Mouse (Mus musculus): ENCODE results near the gene Capn2. TPM values are rescaled to one million over a fixed set of nuclear protein-coding genes. Genes with fewer than 3 reads are reported as not detected.

Gene Capn2
- total RNA-seq, 1 experiment from 2014 or later = 167 TPM

DNA sequence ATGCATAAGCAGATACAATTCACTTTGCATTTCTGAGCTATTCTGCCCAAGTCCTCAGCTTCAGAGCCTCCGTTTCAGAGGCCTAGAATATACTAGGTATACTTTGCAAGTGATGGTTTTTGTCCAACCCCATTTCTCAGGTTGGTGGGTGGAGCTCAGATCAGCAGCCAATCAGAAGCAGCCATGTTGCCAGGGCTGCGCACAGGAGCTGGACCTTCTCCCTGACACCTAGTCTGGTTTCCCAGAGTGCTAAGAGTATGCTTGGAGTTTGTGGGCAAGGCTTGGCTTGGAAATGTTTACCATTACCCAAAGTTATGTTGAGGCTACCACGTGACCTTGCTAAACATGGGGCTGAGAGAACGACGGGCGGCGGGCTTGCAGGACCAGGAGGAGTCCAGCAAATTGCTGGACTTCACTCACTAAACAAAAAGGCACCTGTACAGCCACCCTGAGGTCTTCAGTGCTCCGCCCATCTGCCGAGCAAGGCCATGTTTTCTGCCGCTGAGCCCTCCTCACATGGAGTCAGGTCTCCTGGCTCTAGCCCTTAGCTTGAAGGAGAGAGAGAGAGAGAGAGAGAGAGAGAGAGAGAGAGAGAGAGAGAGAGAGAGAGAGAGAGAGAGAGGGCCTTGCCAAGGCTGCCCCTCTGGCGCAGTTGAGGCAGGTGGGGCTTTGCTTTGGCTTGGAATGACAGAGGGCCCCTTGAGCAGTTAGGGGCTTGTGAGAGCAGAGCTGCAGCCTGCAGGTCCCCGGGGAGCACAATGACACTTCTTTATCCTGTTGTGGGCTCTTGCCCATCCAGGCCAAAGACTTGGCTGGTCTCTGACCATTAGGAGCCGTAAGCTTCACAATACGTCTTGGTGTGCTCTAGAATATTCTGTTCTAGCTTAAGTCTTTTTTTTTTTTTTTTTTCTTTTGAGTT, 34.2 kb downstream of the Capn2 start:
- no peak for ATAC-seq (replicated peaks; ENCODE audit: insufficient number of reproducible peaks, low FRiP score, low TSS enrichment, poor library complexity, severe bottlenecking)

DNA sequence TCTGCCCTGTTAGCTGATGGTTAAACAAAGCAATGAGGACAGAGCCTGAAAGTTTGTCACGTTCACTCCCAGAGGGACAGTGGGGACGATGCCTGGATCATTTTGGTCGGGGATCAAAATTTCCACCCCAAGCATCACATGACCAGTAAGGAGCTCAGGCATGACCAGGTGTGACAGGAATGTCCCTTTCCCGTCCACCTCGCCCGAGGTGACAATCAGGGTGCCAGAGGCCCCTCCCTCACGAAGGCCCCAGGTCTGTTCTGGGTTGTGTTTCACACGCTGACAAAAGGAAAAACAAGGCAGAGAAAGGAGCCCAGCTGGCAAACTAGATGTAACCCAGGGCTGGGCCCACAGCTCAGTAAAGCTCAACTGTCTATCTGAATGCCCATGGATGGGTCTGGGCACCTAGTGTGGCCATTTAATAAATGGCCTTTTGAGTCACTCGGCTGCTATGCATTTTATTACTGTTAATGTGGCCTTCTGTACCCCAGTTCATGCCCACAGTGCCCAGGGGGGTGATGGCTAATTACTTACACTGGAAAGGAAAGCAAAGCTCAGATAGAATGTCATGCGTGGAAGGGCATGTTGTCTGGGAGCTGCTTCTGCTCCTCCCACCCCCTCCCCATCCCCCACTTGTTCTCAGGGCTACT, 35.6 kb downstream of the Capn2 start:
- no peak for ATAC-seq (replicated peaks; ENCODE audit: insufficient number of reproducible peaks, low FRiP score, low TSS enrichment, poor library complexity, severe bottlenecking)

DNA sequence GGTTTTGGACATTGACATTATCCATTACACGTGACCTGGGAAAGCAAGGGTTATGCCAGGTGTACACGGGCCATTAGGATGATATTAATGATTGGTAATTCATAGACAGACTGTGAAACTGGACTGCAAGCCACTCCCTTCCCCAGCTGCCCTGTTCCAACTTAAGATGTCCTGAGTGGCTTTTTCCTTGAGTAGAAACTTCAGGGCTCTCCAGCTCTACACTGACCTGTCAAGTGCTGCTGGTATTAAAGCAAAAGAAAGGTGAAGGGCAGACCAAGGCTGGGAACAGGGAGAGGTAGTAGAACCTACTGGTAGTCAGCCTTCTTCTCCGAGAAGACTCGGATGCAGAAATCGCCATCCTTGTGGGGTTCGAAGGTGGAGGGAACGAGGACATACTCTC, 36.3 kb downstream of the Capn2 start:
- no peak for ATAC-seq (replicated peaks; ENCODE audit: insufficient number of reproducible peaks, low FRiP score, low TSS enrichment, poor library complexity, severe bottlenecking)

DNA sequence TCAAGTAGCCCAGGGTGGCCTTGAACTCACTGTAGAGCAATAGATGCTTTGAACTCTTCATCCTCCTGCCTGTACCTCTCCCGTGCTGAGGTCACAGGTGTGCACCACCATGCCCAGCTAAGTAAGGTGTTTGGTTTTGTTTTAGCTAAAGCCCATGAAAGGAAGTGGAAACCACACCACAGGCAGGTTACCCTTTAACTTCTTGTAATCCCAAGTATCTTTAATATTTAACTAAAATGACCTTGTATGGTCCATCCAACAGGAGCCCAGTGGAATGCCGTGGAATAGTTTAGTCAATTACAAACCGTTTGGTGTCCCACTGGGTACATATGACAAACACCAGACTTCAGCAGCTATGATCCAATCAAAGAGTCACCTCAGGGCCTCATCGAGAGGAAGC, 38.5 kb downstream of the Capn2 start:
- no peak for ATAC-seq (replicated peaks; ENCODE audit: insufficient number of reproducible peaks, low FRiP score, low TSS enrichment, poor library complexity, severe bottlenecking)

DNA sequence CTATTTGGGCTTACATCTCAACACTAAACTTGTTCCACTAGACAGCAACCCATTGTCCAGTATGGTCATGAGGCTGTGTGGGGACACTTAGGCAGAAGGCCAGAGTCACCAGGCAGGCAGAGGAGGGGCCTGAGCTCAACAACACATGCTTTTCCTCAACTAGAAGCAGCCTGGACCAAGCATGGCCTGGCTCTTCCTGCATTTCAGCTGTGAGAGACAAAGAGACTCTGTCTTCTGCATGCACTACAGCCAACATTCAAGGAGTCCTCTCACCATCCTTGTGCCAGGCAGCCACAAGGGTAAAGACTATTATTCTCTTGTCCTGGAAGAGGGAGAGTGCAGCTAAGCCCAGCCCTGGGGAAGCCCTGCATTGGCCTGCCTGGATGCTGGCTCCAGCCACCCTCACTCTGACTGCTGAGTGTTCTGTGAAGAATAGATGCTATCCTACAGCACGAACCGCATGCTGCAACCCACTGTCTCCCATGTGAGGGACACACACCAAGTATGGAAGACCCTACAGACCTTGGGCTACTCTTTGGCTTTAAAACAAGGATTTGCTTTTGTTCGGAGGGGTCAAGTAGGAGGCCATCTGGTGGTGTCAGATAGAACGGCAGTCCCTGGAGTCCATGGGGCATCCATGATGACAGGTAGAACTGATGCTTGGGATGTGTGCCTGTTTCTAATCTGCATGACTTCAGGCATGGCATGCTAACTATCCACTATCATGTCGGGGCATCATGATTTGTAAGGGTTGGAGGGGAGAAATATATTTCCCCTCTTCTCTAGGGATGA, 42.2 kb downstream of the Capn2 start:
- no peak; the same call in 1 of the 2 replicates for ATAC-seq (replicated peaks; ENCODE audit: insufficient number of reproducible peaks, low FRiP score, low TSS enrichment, poor library complexity, severe bottlenecking)

DNA sequence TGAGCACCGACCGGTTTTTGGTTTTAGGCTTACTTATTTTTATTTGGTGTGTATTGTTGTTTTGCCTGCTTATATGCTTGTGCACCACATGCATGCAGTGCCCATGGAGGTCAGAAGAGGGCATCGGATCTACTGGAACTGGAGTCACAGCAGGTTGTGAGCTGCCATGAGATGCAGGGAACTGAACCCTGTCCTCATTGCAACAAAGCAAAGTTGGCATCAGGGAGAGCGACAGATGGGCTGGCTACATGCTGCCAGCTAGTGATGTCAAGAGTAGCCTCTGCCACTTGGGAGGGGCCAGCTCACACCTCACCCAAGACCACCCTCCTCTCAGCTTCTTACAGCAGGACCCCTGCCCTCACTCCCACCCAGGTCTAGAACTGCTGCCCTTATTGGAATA, 51.4 kb downstream of the Capn2 start:
- ATAC-seq (replicated peaks; ENCODE audit: insufficient number of reproducible peaks, low FRiP score, low TSS enrichment, poor library complexity, severe bottlenecking) = no peak

DNA sequence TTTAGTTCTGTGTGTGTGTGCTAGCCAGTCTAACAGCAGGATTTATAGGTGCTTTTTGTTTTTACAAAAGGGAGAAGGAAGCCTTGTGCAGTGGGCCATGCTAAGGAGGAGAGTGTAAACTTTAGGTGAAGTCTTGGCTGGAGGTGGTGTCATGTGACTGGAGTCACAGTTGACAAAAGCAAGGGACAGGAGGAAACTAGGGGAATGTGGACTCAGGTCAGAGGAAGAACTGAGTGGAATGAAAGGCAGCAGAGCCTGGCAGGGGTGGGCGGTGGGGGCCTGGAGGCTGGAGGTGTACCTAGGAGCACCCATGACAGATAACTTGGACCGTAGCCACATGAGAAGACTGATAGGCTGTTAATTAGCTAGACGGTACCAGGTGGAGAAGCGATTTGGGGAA, 52.1 kb downstream of the Capn2 start:
- ATAC-seq (replicated peaks; ENCODE audit: insufficient number of reproducible peaks, low FRiP score, low TSS enrichment, poor library complexity, severe bottlenecking) = no peak

DNA sequence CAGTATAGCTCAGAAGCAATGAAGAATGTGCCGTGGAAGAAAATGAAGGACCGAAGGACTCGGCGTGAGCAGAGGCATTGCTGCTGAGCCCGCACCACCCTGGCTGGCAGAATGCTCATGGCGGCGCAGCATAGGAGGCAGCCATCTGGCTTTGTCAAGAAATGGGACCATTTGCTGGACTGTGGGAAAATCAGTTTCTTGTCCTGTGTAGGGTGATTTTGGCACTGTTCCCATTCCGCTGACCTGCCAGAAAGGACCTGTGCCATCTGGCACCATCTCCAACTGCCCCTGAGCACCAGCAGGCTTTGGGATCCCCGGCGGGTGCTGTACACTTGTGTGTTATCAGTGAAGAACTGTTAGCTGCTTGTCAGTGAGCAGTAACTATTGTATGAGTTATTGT, 55.6 kb downstream of the Capn2 start:
- no peak for ATAC-seq (replicated peaks; ENCODE audit: insufficient number of reproducible peaks, low FRiP score, low TSS enrichment, poor library complexity, severe bottlenecking)

DNA sequence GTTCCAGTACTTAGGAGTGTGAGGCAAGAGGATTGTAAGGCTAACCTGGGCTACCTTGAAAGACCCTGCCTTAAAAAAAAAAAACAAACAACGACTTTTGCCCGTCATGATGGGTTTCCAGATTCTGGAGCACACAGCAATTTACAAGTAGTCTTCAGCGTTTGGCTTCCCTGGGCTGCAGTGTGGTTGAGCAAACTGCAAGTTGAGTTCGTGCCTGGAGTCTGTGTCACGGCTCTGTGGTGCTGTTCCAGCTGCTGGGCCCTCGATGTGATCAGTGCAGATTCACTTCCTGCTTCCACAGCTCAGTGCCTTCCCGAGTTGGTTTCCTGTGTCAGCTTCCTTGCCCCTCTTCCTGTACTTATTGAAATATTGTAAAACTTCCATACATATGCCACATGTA, 56.1 kb downstream of the Capn2 start:
- ATAC-seq (replicated peaks; ENCODE audit: insufficient number of reproducible peaks, low FRiP score, low TSS enrichment, poor library complexity, severe bottlenecking) = no peak

DNA sequence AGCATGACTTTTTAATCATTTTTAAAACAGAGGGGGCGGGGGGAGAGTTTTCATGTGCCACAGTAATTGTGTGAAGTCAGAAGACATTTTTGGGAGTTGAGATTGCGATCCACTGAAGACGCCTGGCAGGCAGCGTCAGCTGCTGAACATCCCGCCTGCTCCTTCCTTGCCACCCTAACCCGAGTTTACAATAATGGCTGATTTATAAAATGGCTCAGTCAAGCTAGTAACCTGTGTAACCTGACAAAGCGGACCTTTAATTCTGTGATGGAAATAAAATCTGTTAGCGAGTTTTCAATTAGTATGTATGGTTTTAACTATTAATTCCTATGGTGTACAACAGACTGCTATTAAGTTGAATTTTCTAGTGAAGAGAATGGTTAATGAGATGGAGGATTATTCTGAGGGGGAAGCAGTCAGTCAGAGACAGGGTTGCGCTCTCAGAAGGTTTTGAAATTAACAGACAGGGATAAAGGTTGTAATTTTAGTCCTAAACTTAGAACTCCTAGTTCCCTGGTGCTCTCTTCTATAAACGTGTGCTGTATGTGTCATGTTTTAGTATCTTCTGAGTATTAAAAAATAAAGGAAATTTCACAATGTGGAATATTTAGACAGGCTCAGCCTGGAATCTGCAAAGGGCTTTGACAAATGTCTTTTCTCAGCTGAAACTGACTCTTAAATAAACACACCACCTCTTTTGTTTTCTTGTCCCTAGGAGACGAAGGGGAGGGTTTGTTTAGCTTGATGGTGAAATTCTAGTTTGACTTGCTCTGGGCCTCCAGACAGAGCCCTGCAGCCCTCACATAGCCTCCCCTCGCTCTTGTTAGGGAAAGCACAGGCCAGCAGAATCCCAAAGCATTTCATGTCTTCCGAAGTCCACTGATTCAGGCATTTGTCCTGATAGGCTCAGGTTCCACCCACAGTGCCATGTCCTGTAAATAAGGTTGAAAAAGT, 56.8 kb downstream of the Capn2 start:
- ATAC-seq (replicated peaks; ENCODE audit: insufficient number of reproducible peaks, low FRiP score, low TSS enrichment, poor library complexity, severe bottlenecking) = no peak

DNA sequence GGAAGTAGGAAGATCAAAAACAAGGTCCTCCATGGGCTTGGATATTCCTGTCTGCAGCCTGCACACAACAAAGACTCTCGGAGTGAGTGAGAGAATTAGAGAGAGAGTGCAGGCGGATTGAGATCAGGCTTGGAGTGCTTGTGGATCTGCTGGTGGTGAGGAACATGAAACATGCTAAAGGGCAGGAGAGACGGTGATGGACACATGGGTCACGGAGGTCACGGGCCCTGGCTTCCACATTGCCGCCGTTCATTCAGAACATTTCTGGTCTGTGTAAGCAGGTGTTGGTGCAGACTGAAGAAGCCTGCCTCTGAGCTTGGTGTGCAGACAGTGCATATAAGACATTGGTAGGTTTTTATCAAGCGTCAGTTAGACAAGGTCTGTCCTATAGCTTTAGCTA, 58.0 kb downstream of the Capn2 start:
- no peak for ATAC-seq (replicated peaks; ENCODE audit: insufficient number of reproducible peaks, low FRiP score, low TSS enrichment, poor library complexity, severe bottlenecking)

DNA sequence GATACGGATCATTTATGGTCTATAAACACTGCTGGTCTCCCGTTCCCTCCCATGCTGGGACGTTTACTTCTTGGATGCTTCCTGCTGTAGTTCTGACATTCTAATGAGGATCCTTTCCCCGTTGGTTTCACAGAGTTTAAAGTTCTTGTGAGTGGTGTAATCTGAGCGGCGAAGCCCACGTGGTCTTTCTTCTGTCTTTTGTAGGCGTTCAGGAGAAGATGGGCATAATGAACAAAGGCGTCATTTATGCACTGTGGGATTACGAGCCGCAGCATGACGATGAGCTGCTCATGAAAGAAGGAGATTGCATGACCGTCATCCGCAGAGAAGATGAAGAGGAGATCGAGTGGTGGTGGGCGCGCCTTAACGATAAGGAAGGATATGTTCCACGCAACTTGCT, 58.9 kb downstream of the Capn2 start:
- ATAC-seq (replicated peaks; ENCODE audit: insufficient number of reproducible peaks, low FRiP score, low TSS enrichment, poor library complexity, severe bottlenecking) = no peak

DNA sequence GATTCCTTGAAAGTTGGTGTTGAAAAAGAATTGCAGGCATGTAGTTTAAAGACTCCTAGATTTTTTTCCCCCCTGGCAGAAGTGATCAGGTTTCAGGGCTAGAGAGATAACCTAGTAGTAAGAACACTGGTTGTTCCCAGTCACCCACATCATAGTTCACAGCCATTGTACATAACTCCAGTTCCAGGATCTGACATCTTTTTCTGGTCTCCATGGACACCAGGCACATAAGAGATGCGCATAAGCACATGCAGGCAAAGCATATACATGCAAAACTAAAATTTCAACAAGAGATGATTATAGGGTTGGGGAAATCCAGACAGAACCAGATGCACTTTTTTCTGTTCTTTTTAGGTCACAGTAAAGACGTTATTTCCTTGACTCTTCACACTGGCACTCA, 62.3 kb downstream of the Capn2 start:
- ATAC-seq (replicated peaks; ENCODE audit: insufficient number of reproducible peaks, low FRiP score, low TSS enrichment, poor library complexity, severe bottlenecking) = no peak

DNA sequence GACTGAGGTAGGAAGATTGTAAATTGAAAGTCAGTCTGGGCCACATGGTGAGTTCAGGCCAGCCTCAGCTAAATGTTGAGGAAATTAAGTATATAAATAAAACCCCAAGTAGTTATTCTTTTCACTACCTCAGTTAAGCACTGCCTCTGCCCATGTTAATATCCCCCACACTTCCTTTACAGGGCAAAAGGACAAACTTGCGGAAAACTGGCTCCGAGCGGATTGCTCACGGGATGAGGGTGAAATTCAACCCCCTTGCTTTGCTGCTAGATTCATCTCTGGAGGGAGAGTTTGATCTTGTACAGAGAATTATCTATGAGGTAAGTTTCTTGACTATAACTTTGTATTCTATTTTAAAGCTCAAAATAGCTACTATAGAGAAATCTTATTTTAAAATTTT, 64.9 kb downstream of the Capn2 start:
- ATAC-seq (replicated peaks; ENCODE audit: insufficient number of reproducible peaks, low FRiP score, low TSS enrichment, poor library complexity, severe bottlenecking) = no peak

DNA sequence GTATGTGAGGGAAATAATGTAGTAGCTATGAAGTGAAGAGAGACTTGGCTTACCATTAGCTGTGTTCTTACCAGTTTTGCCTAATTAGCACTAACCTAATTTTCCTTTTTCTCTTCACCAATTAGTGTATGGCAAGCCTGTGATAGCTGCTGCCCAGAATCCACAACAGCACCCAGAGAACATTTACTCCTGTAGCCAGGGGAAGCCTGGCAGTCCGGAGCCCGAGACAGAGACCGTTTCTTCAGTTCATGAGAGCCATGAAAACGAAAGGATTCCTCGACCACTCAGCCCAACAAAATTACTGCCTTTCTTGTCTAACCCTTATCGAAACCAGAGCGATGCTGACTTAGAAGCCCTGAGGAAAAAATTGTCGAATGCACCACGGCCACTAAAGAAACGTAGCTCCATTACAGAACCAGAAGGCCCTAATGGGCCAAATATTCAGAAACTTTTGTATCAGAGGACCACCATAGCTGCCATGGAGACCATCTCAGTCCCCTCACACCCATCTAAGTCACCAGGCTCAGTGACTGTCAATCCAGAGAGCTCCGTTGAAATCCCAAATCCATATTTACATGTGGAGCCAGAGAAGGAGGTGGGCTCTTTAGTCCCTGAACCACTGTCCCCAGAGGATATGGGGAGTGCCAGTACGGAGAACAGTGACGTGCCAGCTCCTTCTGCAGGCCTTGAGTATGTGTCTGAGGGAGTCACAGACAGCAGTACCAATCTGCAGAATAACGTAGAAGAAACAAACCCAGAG, 69.0 kb downstream of the Capn2 start:
- no peak for ATAC-seq (replicated peaks; ENCODE audit: insufficient number of reproducible peaks, low FRiP score, low TSS enrichment, poor library complexity, severe bottlenecking)

DNA sequence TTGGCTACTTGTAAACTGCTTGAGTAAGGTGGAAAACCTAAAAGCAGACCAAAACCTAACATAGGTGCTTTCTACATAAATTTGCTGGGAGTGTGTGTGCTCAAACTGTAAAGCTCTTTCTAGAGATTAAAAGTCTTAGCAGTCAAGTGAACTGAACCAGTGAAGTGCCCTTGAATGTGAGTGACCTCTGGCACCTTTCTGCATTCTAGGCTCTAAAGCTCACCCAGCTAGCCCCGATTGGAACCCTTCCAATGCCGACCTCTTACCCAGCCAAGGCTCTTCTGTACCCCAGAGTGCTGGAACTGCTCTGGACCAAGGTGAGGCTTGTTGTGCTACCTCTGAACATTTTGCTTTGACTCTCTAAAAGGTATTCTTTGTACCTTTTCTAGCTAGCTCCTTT, 73.3 kb downstream of the Capn2 start:
- no peak for ATAC-seq (replicated peaks; ENCODE audit: insufficient number of reproducible peaks, low FRiP score, low TSS enrichment, poor library complexity, severe bottlenecking)

DNA sequence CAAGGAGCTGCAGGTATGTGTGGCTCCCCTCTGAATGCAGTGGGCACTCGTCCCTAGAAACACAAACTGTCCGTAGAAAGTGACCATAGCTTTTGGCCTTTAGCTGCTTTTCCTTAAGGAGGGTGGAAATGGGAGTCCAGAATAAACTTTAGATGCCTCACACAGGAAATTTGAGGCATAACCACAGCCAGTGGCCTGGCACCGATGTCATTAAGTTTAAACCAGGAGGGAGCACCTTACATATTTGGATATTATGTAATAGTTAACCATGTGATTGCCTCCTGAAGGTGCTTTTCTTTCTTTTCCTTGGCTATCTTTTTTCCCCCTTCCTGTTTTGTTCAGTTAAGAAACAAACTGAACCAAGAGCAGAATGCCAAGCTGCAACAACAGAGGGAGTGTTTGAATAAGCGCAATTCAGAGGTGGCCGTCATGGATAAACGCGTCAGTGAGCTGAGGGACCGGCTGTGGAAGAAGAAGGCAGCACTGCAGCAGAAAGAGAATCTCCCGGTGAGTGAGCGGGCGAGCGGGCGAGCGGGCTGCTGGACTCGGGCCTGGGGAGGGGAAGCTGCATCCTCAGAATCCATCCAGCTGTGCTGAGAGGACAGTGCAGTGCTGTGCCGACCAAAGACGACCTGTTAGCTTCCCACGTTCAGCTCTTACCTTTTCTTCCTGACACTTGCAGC, 75.5 kb downstream of the Capn2 start:
- ATAC-seq (replicated peaks; ENCODE audit: insufficient number of reproducible peaks, low FRiP score, low TSS enrichment, poor library complexity, severe bottlenecking) = no peak

Data from monocyte, adult 5-6 weeks (primary cell).